8 mouse cellular contexts compared by ENCODE assay signal in genomic region chr7:89126063-89126882, GRCm38 (mm10).
DNase-seq lines count a peak whose midpoint lies in the region; ATAC-seq lines count a peak whose summit lies in the region.

No protein-coding gene starts in this region.

- no peaks in the 10 kb centered on the region for H3K9me3 ChIP-seq in embryonic facial prominence, embryonic 11.5 days (replicated peaks; ENCODE audit: control insufficient read depth, low read length)
- no peaks in the 10 kb centered on the region for H3K9me3 ChIP-seq in kidney, embryonic 14.5 days (ENCODE audit: control insufficient read depth, low read length)
- no peaks in the 10 kb centered on the region for H3K9me3 ChIP-seq in liver, embryonic 11.5 days (ENCODE audit: control insufficient read depth, low read length)
- no peaks in the 10 kb centered on the region for H3K9me3 ChIP-seq in neural tube, embryonic 11.5 days (ENCODE audit: control insufficient read depth, low read length)
- H3K9me3 ChIP-seq in stomach, embryonic 16.5 days (replicated peaks; ENCODE audit: control insufficient read depth, low read length) = no peaks in the 10 kb centered on the region

- no peak overlapping the region for H3K27ac ChIP-seq in embryonic facial prominence, embryonic 11.5 days (replicated peaks; ENCODE audit: low read depth, low read length)
- H3K27ac ChIP-seq in kidney, embryonic 14.5 days (ENCODE audit: low read depth, low read length) = no peak overlapping the region
- no peak overlapping the region for H3K27ac ChIP-seq in liver, embryonic 11.5 days (ENCODE audit: low read depth, low read length)
- H3K27ac ChIP-seq in neural tube, embryonic 11.5 days (ENCODE audit: low read depth, low read length) = no peak overlapping the region
- no peak overlapping the region for H3K27ac ChIP-seq in stomach, embryonic 16.5 days (ENCODE audit: low read length)

- H3K36me3 ChIP-seq in embryonic facial prominence, embryonic 11.5 days (replicated peaks; ENCODE audit: control insufficient read depth, insufficient read depth, low read depth, low read length) = no peaks in the 10 kb centered on the region
- H3K36me3 ChIP-seq in kidney, embryonic 14.5 days (ENCODE audit: control insufficient read depth, insufficient read depth, low read length) = no peaks in the 10 kb centered on the region
- H3K36me3 ChIP-seq in liver, embryonic 11.5 days (ENCODE audit: control insufficient read depth, insufficient read depth, low read length) = no peaks in the 10 kb centered on the region
- no peaks in the 10 kb centered on the region for H3K36me3 ChIP-seq in neural tube, embryonic 11.5 days (ENCODE audit: control insufficient read depth, insufficient read depth, low read length)
- no peaks in the 10 kb centered on the region for H3K36me3 ChIP-seq in stomach, embryonic 16.5 days (ENCODE audit: control insufficient read depth, insufficient read depth, low read length)

- no peaks in the 10 kb centered on the region for H3K4me1 ChIP-seq in embryonic facial prominence, embryonic 11.5 days (ENCODE audit: control insufficient read depth, insufficient read depth, low read length)
- H3K4me1 ChIP-seq in kidney, embryonic 14.5 days (ENCODE audit: control insufficient read depth, insufficient read depth, low read length) = no peaks in the 10 kb centered on the region
- no peaks in the 10 kb centered on the region for H3K4me1 ChIP-seq in liver, embryonic 11.5 days (replicated peaks; ENCODE audit: control insufficient read depth, insufficient read depth, low read length)
- no peaks in the 10 kb centered on the region for H3K4me1 ChIP-seq in neural tube, embryonic 11.5 days (ENCODE audit: control insufficient read depth, insufficient read depth, low read length)
- H3K4me1 ChIP-seq in stomach, embryonic 16.5 days (ENCODE audit: control insufficient read depth, insufficient read depth, low read length) = no peaks in the 10 kb centered on the region

- no peak overlapping the region for H3K4me2 ChIP-seq in embryonic facial prominence, embryonic 11.5 days (ENCODE audit: low read depth, low read length)
- no peak overlapping the region for H3K4me2 ChIP-seq in kidney, embryonic 14.5 days (replicated peaks; ENCODE audit: low read depth, low read length)
- no peak overlapping the region for H3K4me2 ChIP-seq in liver, embryonic 11.5 days
- no peak overlapping the region for H3K4me2 ChIP-seq in neural tube, embryonic 11.5 days (ENCODE audit: low read depth)
- H3K4me2 ChIP-seq in stomach, embryonic 16.5 days (ENCODE audit: low read depth, low read length) = no peak overlapping the region

- no peak overlapping the region for H3K4me3 ChIP-seq in embryonic facial prominence, embryonic 11.5 days (ENCODE audit: low read depth, low read length)
- H3K4me3 ChIP-seq in kidney, embryonic 14.5 days (ENCODE audit: low read length) = no peak overlapping the region
- H3K4me3 ChIP-seq in liver, embryonic 11.5 days (ENCODE audit: low read depth, low read length) = no peak overlapping the region
- no peak overlapping the region for H3K4me3 ChIP-seq in neural tube, embryonic 11.5 days (ENCODE audit: low read depth, low read length)
- no peak overlapping the region for H3K4me3 ChIP-seq in stomach, embryonic 16.5 days (replicated peaks; ENCODE audit: low read length)

- 60% methylated on average over 7 of the region's 7 CpGs for WGBS in embryonic facial prominence, embryonic 11.5 days
- WGBS in kidney, embryonic 14.5 days = 62% methylated on average over 7 of the region's 7 CpGs
- 59% methylated on average over 7 of the region's 7 CpGs for WGBS in liver, embryonic 11.5 days
- WGBS in neural tube, embryonic 11.5 days = 58% methylated on average over 7 of the region's 7 CpGs
- WGBS in stomach, embryonic 16.5 days = 53% methylated on average over 7 of the region's 7 CpGs

- ATAC-seq in embryonic facial prominence, embryonic 11.5 days (replicated peaks; ENCODE audit: insufficient number of reproducible peaks, low FRiP score, low TSS enrichment, low read depth) = no peak; the same call in 1 of the 2 replicates
- ATAC-seq in kidney, embryonic 14.5 days (ENCODE audit: low FRiP score, low TSS enrichment) = peak; percentile 73; the same call in 1 of the 2 replicates
- ATAC-seq in liver, embryonic 11.5 days (replicated peaks; ENCODE audit: low FRiP score) = 0 out of 2 replicates have a peak, but pooled peaks have one; percentile 51
- ATAC-seq in neural tube, embryonic 11.5 days (ENCODE audit: insufficient read depth, low FRiP score, low TSS enrichment) = peak; percentile 81
- ATAC-seq in stomach, embryonic 16.5 days (ENCODE audit: insufficient read depth, low FRiP score) = peak; percentile 64; the same call in 1 of the 2 replicates

- peak; percentile 69 for DNase-seq in CD4-positive, CD25-positive, alpha-beta regulatory T cell, adult 2 months (ENCODE audit: low read depth, low spot score)
- peak; percentile 74 for DNase-seq in adrenal gland, postnatal 14 days
- DNase-seq in embryonic facial prominence, embryonic 11.5 days (ENCODE audit: low spot score) = peak; percentile 74
- DNase-seq in heart, adult 8-10 months (ENCODE audit: low spot score) = peak; percentile 42
- peak; percentile 45 for DNase-seq in liver, embryonic 11.5 days (ENCODE audit: low spot score)
- peak; percentile 71 for DNase-seq in neural tube, embryonic 11.5 days (ENCODE audit: low spot score)

- no peak overlapping the region for H3K9ac ChIP-seq in embryonic facial prominence, embryonic 11.5 days (replicated peaks; ENCODE audit: low read length)
- H3K9ac ChIP-seq in kidney, embryonic 14.5 days (ENCODE audit: low read depth, low read length) = no peak overlapping the region
- H3K9ac ChIP-seq in liver, embryonic 11.5 days (ENCODE audit: low read depth, low read length) = no peak overlapping the region
- H3K9ac ChIP-seq in neural tube, embryonic 11.5 days (ENCODE audit: low read length) = no peak overlapping the region
- H3K9ac ChIP-seq in stomach, embryonic 16.5 days (ENCODE audit: low read length) = no peak overlapping the region

- H3K27me3 ChIP-seq in embryonic facial prominence, embryonic 11.5 days (ENCODE audit: control insufficient read depth, insufficient read depth, low read length) = no peaks in the 10 kb centered on the region
- no peaks in the 10 kb centered on the region for H3K27me3 ChIP-seq in kidney, embryonic 14.5 days (ENCODE audit: control insufficient read depth, insufficient read depth, low read length)
- H3K27me3 ChIP-seq in liver, embryonic 11.5 days (replicated peaks; ENCODE audit: control insufficient read depth, insufficient read depth, low read length) = no peaks in the 10 kb centered on the region
- H3K27me3 ChIP-seq in neural tube, embryonic 11.5 days (ENCODE audit: control insufficient read depth, insufficient read depth, low read length) = no peaks in the 10 kb centered on the region
- no peaks in the 10 kb centered on the region for H3K27me3 ChIP-seq in stomach, embryonic 16.5 days (ENCODE audit: control insufficient read depth, insufficient read depth, low read length)
